ENCODE assay signal across 8 mouse cellular contexts in genomic region chr12:106633096-106633495, GRCm38 (mm10).
DNase-seq lines count a peak whose midpoint lies in the region.

No protein-coding gene starts in this region.

- DNase-seq in heart, postnatal 10 days, result peak; percentile 15 to 38
- no peak for DNase-seq in heart, postnatal 25 days (ENCODE audit: low spot score)
- DNase-seq in ovary, postnatal 10 days (ENCODE audit: low spot score), result peak; percentile 1
- no peak for DNase-seq in ovary, adult 18-20 months (ENCODE audit: low spot score)
- DNase-seq in forelimb bud, embryonic 11.5 days (ENCODE audit: low read depth, low spot score), result peak; percentile 87
- DNase-seq in thymus, postnatal 25 days, result peak; percentile 40
- DNase-seq in layer of hippocampus, adult 18-20 months (ENCODE audit: low spot score in 2 of 2), result no peak
- no peak for DNase-seq in cerebellum, adult 11 months

- intact Hi-C loops in heart, postnatal 10 days (cut with DNase I), result no loop called here
- intact Hi-C loops in heart, postnatal 25 days (cut with DNase I), result no loop called here

Comparison
In these comparisons a context has a peak if more than half of its experiments do, and no peak if none do; other contexts are left out.
1. DNase-seq: peak in heart, postnatal 10 days (2 of 2), ovary, postnatal 10 days (single experiment), forelimb bud, embryonic 11.5 days (single experiment) and thymus, postnatal 25 days (single experiment); none in heart, postnatal 25 days (single experiment), ovary, adult 18-20 months (single experiment), layer of hippocampus, adult 18-20 months (0 of 2) and cerebellum, adult 11 months (single experiment).